Mouse (Mus musculus) adrenal gland (tissue): ENCODE measurements around the gene Plcb1.

Experiments
- intact Hi-C: fragments of 180-260 bp; cut with DNase I; formaldehyde crosslinking; loops from one replicate; pipeline ENCODE4 v1.15.1; 2025

Plcb1 gene

GRCm38 (mm10) chr2:135049283-135049682 lies 263.4 kb downstream of the Plcb1 start:
- intact Hi-C loops: no loop called here

DNA sequence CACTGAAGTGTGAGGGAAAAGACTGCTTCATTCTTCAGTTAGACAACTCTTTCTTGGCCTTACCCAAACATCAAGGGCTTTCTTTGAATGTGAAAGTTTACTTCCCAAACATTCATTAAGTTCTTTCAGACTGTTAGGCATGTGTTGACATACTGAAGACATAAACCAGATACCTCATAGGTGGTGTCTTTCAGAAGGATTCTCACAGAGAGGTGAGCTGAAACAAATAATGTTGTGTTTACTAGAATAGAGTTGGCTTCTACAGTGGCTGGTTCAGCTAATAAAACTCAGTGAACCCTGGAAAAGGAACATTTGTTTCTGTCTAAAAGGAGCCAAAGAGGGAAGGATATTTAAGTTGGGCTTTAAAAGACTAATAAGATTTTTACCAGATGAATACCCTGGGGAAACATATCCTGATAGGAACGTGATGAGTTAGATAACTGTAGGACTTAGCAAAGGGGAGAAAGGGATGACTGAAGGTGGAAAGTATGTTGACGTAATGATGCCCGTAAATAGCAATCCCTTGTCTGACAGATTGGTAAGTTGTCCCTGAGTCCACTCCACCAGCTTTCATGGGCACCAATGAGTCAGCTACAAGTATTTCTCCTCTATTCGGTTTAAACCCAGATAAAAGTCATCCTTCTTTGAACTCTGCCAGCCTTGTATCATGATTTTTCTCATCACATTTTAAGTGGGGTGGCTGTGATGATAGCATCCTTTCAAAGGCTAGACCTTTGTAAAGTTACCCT lies 265.8 kb downstream of the Plcb1 start:
- intact Hi-C loops: no loop called here

- intact Hi-C loops: no loop called here
Measured at GRCm38 (mm10) chr2:135053391-135053790, 267.5 kb downstream of the Plcb1 start.

DNA sequence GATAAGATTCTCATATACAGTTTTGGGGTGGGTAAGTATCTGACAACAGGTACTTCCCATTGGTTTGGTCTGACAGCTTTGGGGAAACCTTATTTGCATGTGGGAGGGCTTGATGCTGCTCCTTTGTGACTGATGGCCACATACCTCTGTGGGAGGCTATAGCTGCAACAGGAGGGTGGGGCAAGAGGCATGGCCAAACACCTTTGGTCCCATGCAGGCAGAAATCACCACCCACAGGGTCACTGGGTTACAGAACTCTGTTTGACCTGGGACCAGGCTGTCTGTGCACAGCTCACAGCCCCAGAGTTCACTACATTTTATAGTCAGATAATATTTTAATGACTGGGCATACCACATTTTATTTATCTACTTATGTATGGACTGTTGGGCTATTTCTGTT lies 281.6 kb downstream of the Plcb1 start:
- intact Hi-C loops: no loop called here

GRCm38 (mm10) chr2:135071349-135071748 lies 285.5 kb downstream of the Plcb1 start:
- intact Hi-C loops: no loop called here

DNA sequence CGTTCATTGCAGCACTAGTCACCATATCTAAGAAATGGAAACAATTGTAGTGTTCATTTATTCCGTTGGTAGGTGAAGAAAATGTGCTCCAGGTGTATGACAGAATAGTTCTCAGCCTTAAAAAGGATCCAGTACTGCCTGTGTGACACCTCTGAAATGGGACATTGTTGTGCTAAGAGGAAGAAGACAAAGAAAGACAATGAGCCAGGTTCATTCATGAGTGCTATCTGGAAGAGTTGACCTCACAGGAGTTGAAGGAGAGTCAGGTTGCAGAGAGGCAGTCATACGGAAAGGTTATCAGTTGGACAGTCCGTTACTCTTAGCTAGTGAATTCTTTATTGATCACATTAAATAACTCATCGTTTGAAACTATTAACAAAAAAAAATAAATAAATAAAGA lies 286.6 kb downstream of the Plcb1 start:
- intact Hi-C loops: no loop called here

GRCm38 (mm10) chr2:135073014-135073413 lies 287.1 kb downstream of the Plcb1 start:
- intact Hi-C loops: no loop called here

DNA sequence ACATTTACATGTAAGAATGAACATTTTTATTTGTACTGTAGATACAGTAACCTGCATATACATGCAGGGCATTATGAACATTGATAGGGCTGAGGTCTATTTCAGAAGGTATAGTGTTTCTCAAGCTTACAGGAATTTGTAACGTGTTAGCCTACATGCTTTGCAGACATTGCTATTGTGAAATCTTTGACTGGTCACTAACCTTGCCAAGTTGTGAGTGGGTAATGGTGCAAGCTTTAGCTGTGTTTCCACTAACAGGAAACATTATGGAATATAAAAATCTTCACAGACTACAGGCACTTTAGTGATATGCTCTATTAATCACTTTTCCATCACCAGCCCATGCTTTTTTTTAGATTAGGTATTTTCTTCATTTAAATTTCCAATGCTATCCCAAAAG lies 289.5 kb downstream of the Plcb1 start:
- intact Hi-C loops: no loop called here

DNA sequence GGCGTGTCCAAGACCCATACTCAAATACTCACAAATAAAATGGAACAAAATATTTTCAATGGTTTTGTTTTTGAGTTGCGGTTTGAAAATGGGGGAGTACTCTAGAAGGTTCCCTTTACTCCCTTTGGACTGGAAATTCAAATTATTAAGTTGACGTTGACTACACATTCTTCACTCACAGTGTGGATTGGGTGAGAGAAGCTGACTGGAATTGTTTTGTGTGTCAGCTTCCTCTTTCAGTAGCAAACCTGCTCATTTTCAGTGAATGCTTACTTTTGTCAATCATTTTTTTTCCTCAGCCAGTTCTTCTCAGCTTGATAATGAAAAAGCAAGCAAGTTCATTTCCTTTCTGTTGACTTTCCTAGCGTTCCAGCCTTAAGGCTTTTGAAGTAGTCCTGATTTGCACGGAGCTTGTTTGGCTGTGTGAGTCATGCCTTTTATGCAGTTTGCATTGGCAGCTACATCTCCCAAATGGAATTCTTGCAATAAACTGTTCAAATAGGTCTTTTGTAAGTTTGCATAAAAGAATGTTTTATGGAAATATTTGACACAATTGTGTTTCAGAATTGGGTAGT lies 306.8 kb downstream of the Plcb1 start:
- intact Hi-C loops: no loop called here

- intact Hi-C loops: no loop called here
Measured at GRCm38 (mm10) chr2:135101292-135101691, 315.4 kb downstream of the Plcb1 start.

GRCm38 (mm10) chr2:135101943-135102342 lies 316.1 kb downstream of the Plcb1 start:
- intact Hi-C loops: no loop called here

- intact Hi-C loops: no loop called here
Measured at GRCm38 (mm10) chr2:135106649-135107048, 320.8 kb downstream of the Plcb1 start.

- intact Hi-C loops: no loop called here
Measured at GRCm38 (mm10) chr2:135108607-135109006, 322.7 kb downstream of the Plcb1 start.

- intact Hi-C loops: no loop called here
Measured at GRCm38 (mm10) chr2:135114501-135115128, 328.7 kb downstream of the Plcb1 start.

- intact Hi-C loops: no loop called here
Measured at GRCm38 (mm10) chr2:135123057-135123456, 337.2 kb downstream of the Plcb1 start.

DNA sequence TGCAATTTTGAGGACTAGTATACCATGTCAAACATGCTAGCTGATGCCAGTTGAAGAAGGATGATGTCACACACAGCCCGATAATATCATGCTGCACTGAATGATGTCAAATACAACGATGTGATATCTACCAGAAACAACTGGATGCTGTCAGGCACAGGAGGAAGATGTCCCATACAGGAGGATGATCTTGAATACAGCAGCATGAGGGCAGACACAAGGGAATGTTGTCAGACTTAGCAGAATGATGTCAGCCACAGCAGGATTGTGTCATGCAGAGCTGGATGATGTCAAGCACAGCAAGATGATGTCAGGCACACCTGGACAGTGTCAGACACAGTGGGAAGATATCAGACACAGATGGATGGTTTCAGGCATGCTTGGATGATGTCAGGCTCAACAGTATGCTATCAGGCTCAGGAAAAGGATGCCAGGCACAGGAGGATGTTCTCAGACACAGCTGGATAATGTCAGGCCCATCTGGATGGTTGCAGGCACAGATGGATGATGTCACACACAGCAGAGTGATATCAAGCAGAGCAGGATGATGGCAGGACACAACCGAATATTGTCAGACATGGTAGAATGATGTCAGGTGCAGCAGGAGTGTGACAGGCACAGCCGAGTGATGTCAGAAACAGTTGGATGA lies 338.0 kb downstream of the Plcb1 start:
- intact Hi-C loops: no loop called here

DNA sequence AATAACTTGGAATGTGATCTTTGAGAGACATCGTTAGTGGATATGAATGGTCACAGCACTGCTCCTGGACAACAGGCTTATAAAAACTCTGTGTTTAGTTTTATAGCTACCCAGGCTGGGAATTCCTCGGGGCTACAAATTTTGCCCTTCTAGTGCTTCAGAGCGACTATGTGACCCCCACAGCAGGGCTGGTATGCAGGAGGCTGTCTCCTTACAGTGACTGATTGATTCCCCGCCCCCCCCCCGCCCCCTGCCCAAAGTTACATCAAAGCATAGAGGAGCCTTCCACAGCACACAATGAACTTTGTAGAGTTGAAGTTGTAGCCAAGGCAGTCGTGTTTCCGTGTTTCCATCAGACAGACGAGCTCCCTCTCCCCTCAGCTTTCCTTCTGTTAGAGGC lies 354.7 kb downstream of the Plcb1 start:
- intact Hi-C loops: no loop called here

DNA sequence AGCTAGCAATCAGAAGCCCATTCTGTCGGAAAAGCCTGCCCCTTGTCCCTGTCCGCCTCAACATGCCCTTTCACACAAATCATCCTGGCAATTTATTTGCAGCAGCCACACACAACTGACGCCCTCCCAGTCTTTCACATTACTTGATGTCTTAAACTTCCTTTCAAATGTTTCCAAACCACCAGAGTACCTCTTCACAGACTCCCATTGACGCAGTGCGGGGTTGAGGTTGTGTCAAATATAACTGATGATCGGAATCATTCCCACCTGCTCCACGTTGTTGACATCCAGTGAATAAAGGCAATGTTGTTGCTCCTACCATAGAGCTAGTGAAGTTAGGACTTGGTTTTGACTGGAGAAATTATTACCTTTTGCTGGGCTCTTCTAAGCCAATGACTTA lies 366.4 kb downstream of the Plcb1 start:
- intact Hi-C loops: no loop called here

DNA sequence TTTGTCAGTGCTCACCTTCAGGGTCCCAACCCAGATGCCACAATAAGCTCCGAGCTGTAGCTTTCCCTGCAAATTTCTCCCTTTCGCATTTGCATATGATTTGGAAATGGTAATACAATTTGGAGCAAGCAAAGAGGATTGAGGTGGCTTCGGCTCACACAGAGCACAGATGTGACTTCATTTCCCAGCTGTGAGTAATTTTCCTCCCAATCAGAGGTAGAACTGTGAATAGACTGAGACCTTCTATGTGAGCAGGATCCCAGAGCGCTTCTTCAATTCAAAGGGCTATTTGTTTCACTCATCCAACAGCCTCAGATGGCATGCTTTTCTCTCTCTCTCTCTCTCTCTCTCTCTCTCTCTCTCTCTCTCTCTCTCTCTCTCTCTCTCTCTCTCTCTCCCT lies 367.4 kb downstream of the Plcb1 start:
- intact Hi-C loops: no loop called here

DNA sequence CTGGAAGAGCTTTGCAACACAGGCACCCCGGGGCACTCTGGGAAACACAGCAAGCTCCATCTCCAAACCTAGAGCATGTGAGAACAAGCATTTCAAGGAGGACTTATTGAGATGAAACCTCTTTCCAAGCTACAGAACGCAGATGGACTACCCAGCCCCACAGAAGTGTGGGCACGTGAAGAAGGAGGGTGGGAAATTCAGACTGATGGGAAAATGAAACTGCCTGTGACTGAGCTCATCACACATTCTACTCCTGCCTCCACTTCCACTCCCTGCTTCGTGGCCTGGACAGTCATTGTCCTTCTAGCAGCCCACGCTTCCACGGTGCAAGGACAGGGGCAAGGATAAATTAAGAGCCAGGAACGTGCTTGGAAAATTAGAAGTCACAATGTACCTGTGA lies 370.2 kb downstream of the Plcb1 start:
- intact Hi-C loops: no loop called here

GRCm38 (mm10) chr2:135157961-135158360 lies 372.1 kb downstream of the Plcb1 start:
- intact Hi-C loops: no loop called here

DNA sequence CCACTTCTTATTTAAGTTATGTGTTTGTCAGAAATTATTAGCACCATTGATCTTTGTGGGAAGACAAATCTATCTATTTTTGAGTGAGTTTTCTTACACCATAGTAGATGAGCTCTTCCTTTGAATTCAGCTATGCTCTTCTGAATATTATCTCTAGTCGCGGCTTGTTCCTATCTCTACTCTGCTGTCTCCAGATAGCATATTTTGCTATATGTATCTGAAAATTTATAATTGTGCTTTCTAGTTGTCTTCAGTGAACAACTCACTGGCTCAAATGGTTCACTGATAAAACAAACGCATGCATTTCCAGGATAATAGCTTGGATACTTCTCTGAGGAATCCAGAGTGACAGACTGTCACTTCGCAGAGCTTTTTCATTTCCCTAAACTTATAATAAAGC lies 375.8 kb downstream of the Plcb1 start:
- intact Hi-C loops: no loop called here
